Mouse (Mus musculus) layer of hippocampus, adult 11-12 months (tissue): ENCODE results near the gene Tpcn1.

Experiments
- DNase-seq: peaks from one replicate; pipeline ENCODE4 v3.0.0; 2022; ENCODE audit warnings: low spot score

The Tpcn1 gene

GRCm38 (mm10) chr5:120588569-120589094 is at the start of gene Tpcn1, which contains the start of gene Iqcd:
TSS of gene Tpcn1 (minus strand) at chr5:120588673.
TSS of gene Iqcd (plus strand) at chr5:120589016.
- peak; percentile 99 for DNase-seq

GRCm38 (mm10) chr5:120635633-120636032 is 47.2 kb upstream of the Tpcn1 start:
- no peak for DNase-seq

- DNase-seq, result no peak
Measured at GRCm38 (mm10) chr5:120634860-120635259, 46.4 kb upstream of the Tpcn1 start.

GRCm38 (mm10) chr5:120634131-120634530 is 45.7 kb upstream of the Tpcn1 start, which contains the start of gene Cfap73:
TSS of gene Cfap73 (minus strand) at chr5:120634235.
- DNase-seq, result no peak

GRCm38 (mm10) chr5:120631892-120632291 is 43.4 kb upstream of the Tpcn1 start:
- DNase-seq, result no peak

GRCm38 (mm10) chr5:120631128-120631527 is 42.7 kb upstream of the Tpcn1 start:
- DNase-seq, result no peak

GRCm38 (mm10) chr5:120628624-120629023 is 40.2 kb upstream of the Tpcn1 start:
- DNase-seq, result no peak

GRCm38 (mm10) chr5:120627515-120628300 is 39.2 kb upstream of the Tpcn1 start:
- no peak for DNase-seq

- DNase-seq, result no peak
Measured at GRCm38 (mm10) chr5:120626399-120626798, 37.9 kb upstream of the Tpcn1 start.

- DNase-seq, result no peak
Measured at GRCm38 (mm10) chr5:120624427-120624826, 36.0 kb upstream of the Tpcn1 start.

GRCm38 (mm10) chr5:120622198-120622851 is 33.9 kb upstream of the Tpcn1 start:
- no peak for DNase-seq

- DNase-seq, result no peak
Measured at GRCm38 (mm10) chr5:120621846-120622197, 33.3 kb upstream of the Tpcn1 start.

- no peak for DNase-seq
Measured at GRCm38 (mm10) chr5:120621078-120621765, 32.7 kb upstream of the Tpcn1 start.

GRCm38 (mm10) chr5:120620375-120621077 is 32.1 kb upstream of the Tpcn1 start:
- peak; percentile 87 for DNase-seq

GRCm38 (mm10) chr5:120619201-120619600 is 30.7 kb upstream of the Tpcn1 start:
- DNase-seq, result peak; percentile 68

- no peak for DNase-seq
Measured at GRCm38 (mm10) chr5:120618778-120619177, 30.3 kb upstream of the Tpcn1 start.

- DNase-seq, result no peak
Measured at GRCm38 (mm10) chr5:120615903-120616302, 27.4 kb upstream of the Tpcn1 start.

- DNase-seq, result peak; percentile 100
Measured at GRCm38 (mm10) chr5:120612822-120613604, 24.5 kb upstream of the Tpcn1 start.

- DNase-seq, result peak; percentile 99
Measured at GRCm38 (mm10) chr5:120612442-120612821, 24.0 kb upstream of the Tpcn1 start, which contains the start of the genes Rita1 and Ddx54. TSS of gene Rita1 (minus strand) at chr5:120612589. TSS of gene Ddx54 (plus strand) at chr5:120612739.

GRCm38 (mm10) chr5:120611416-120611815 is 22.9 kb upstream of the Tpcn1 start:
- no peak for DNase-seq

- no peak for DNase-seq
Measured at GRCm38 (mm10) chr5:120610906-120611305, 22.4 kb upstream of the Tpcn1 start.
